Mouse (Mus musculus) megakaryocyte, embryonic 14.5 days (primary cell): ENCODE results near the gene Qser1. TPM values are rescaled to one million over a fixed set of nuclear protein-coding genes. Genes with fewer than 3 reads are reported as not detected.

ENCODE experiments used
- H3K27me3 ChIP-seq: replicated peaks from 2 replicates; pipeline ENCODE3; 2012; ENCODE audit warnings: inconsistent platforms
- H3K36me3 ChIP-seq: replicated peaks from 2 replicates; pipeline ENCODE3; 2012; ENCODE audit warnings: low read length, inconsistent platforms, mixed read lengths
- H3K4me1 ChIP-seq: 2 replicates; pipeline ENCODE4 v1.6.1; 2012; ENCODE audit warnings: inconsistent platforms
- H3K4me3 ChIP-seq: replicated peaks from 2 replicates; pipeline ENCODE3; 2012; ENCODE audit warnings: moderate library complexity, mild to moderate bottlenecking, inconsistent platforms
- H3K9me3 ChIP-seq: 2 replicates; pipeline ENCODE4 v1.6.1; 2012; ENCODE audit warnings: inconsistent platforms
- FLI1 ChIP-seq: IDR thresholded peaks from 2 replicates; pipeline ENCODE4 v1.6.1; 2012; ENCODE audit warnings: low read length, inconsistent platforms, mixed read lengths
- GATA1 ChIP-seq: IDR thresholded peaks from 3 replicates; pipeline ENCODE4 v1.6.1; 2012; ENCODE audit warnings: mixed read lengths, low read length, inconsistent platforms, borderline replicate concordance
- polyA plus RNA-seq: library from polyadenylated mRNA; stranded (reverse); fragments of >175 nt; gene quantifications from 2 replicates; pipeline ENCODE4 v1.2.3, GENCODE M21; 2012; ENCODE audit warnings: low replicate concordance; ENCODE audit not compliant: insufficient read depth

Gene Qser1
- polyA plus RNA-seq, 1 experiment = 0.15 TPM

GRCm38 (mm10) chr2:104716279-104716678 lies 100.3 kb downstream of the Qser1 start, which contains the start of gene Pin1rt1:
Pin1rt1 (minus strand) TSS chr2:104716379.
- H3K9me3 ChIP-seq = no peaks in the 10 kb centered on the region
- no peaks in the 10 kb centered on the region for H3K27me3 ChIP-seq
- TF ChIP-seq GATA1 = no peak
- no peak for TF ChIP-seq FLI1
- H3K36me3 ChIP-seq = peaks cover 2% of the 10 kb centered on the region
- H3K4me1 ChIP-seq = peaks cover 43% of the 10 kb centered on the region
- H3K4me3 ChIP-seq = peak within 1 kb of the TSS; percentile 34

- H3K9me3 ChIP-seq = no peaks in the 10 kb centered on the region
- TF ChIP-seq GATA1 (no peak), FLI1 (no peak)
- peak overlapping the region; percentile 28 for H3K4me3 ChIP-seq
- peaks cover 51% of the 10 kb centered on the region for H3K4me1 ChIP-seq
- peaks cover 6% of the 10 kb centered on the region for H3K36me3 ChIP-seq
- H3K27me3 ChIP-seq = no peaks in the 10 kb centered on the region
These were observed 102.3 kb downstream of the Qser1 start for GRCm38 (mm10) chr2:104714254-104714691.

- TF ChIP-seq GATA1 (no peak), FLI1 (no peak)
- Histone ChIP-seq H3K4me1 (peaks cover 58% of the 10 kb centered on the region), H3K36me3 (peaks cover 20% of the 10 kb centered on the region), H3K9me3 (no peaks in the 10 kb centered on the region), H3K4me3 (peak overlapping the region; percentile 93), H3K27me3 (no peaks in the 10 kb centered on the region)
These were observed 104.1 kb downstream of the Qser1 start for GRCm38 (mm10) chr2:104712486-104712809.

DNA sequence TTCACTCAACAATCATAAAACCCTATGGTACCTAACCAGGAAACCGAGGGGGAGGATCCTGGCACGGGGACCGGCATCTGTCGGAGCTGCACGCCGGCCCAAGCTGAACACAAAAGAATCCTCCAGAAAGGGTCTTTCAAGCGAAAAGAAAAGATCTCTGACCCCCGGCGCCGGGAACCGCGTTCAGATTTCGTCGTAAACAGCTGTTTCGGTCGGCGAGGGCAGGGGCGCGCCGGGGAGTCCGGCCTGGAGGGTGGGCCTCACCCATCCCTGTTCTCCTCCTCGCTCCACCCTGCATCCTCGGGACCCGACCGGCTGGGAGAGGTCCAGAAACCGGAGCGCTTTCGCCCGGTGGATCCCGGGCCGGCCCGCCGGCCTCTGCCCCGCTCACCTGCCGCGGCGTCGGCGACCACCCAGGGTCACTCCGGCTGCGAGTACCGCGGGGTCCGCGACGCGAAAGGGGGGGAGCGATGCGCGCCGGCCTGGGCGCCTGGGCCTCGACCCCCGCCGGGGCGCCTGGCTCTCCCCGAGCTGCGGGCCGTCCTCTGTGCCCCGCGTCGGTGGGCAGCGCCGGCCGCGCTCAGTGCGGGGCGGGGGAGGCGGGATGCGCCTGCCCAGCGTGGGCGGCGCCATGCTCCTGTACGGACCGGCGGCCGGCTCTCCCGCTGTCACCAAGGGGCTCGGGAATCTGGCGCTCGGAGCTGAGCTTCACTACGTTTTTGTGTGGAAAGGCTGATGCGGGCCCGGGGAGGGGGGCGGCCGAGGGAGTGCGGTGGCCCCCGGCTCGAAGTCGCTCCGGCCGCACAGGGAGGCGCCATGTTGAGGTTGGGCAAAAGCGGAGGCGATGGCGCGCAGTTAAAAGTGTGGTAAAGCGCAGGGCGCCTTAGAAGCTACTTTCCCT lies 104.7 kb downstream of the Qser1 start, which contains the start of gene Tcp11l1:
Gene Tcp11l1 (minus strand): TSS at position 585 of the 901 bp plus-strand sequence.
- TF ChIP-seq FLI1 (no peak), GATA1 (no peak)
- peaks cover 23% of the 10 kb centered on the region for H3K36me3 ChIP-seq
- no peaks in the 10 kb centered on the region for H3K27me3 ChIP-seq
- peaks cover 55% of the 10 kb centered on the region for H3K4me1 ChIP-seq
- peak within 1 kb of the TSS; percentile 93 for H3K4me3 ChIP-seq
- H3K9me3 ChIP-seq = no peaks in the 10 kb centered on the region

- no peaks in the 10 kb centered on the region for H3K27me3 ChIP-seq
- peaks cover 33% of the 10 kb centered on the region for H3K36me3 ChIP-seq
- no peaks in the 10 kb centered on the region for H3K9me3 ChIP-seq
- peak overlapping the region; percentile 93 for H3K4me3 ChIP-seq
- H3K4me1 ChIP-seq = peaks cover 47% of the 10 kb centered on the region
- TF ChIP-seq GATA1 (peak; percentile 24; the same call in 1 of the 3 replicates), FLI1 (no peak)
These were observed 105.7 kb downstream of the Qser1 start for GRCm38 (mm10) chr2:104710670-104711370.

GRCm38 (mm10) chr2:104709786-104710337 lies 106.7 kb downstream of the Qser1 start:
- no peak for TF ChIP-seq FLI1
- TF ChIP-seq GATA1 = no peak
- Histone ChIP-seq H3K4me1 (peaks cover 47% of the 10 kb centered on the region), H3K9me3 (no peaks in the 10 kb centered on the region), H3K36me3 (peaks cover 43% of the 10 kb centered on the region), H3K27me3 (no peaks in the 10 kb centered on the region), H3K4me3 (peak overlapping the region; percentile 93)

Other genes starting within 250 kb of the Qser1 start
- gene Cstf3, start 226.2 kb downstream of the Qser1 start, polyA plus RNA-seq = 1.6 and 7.2 TPM in 2 replicates
- 43.5 and 88.1 TPM in 2 replicates for gene Tcp11l1, start 104.6 kb downstream of the Qser1 start, polyA plus RNA-seq
- 0.20 TPM in 1 of 2 replicates, not detected in the other for gene Pin1rt1, start 100.4 kb downstream of the Qser1 start, polyA plus RNA-seq
- gene Depdc7, start 73.9 kb downstream of the Qser1 start, polyA plus RNA-seq = 1.7 and 1.9 TPM in 2 replicates
- gene Prrg4, start 33.1 kb upstream of the Qser1 start, polyA plus RNA-seq = 0.35 TPM in 1 of 2 replicates, not detected in the other
- gene Ccdc73, start 51.0 kb upstream of the Qser1 start, polyA plus RNA-seq = not detected in 2 replicates
- 9.0 TPM in 1 of 2 replicates, not detected in the other for gene Eif3m, start 200.3 kb upstream of the Qser1 start, polyA plus RNA-seq